Mouse (Mus musculus) liver, postnatal 0 days (tissue): ENCODE measurements around the gene Ptpn13. TPM values are rescaled to one million over a fixed set of nuclear protein-coding genes. Genes with fewer than 3 reads are reported as not detected.

Experiments used
- ATAC-seq: fragments of 200-750 bp; cut with Nextera tagmentation; 2 replicates; pipeline ENCODE4 v1.8.0; 2017; ENCODE audit warnings: mild to moderate bottlenecking, moderate library complexity
- DNase-seq: peaks from one replicate; pipeline ENCODE4 v3.0.0-alpha.2; 2016
- H3K27ac ChIP-seq: fragments of 300-500 bp; sonication (generic); 2 replicates; pipeline ENCODE4 v1.5.1; 2014; ENCODE audit warnings: antibody characterized with exemption, moderate library complexity, mild to moderate bottlenecking, low read depth
- H3K27me3 ChIP-seq: fragments of 300-500 bp; sonication (generic); 2 replicates; pipeline ENCODE4 v1.6.1; 2014; ENCODE audit warnings: low read length, control low read depth, mixed read lengths; ENCODE audit not compliant: insufficient read depth
- H3K36me3 ChIP-seq: fragments of 300-500 bp; sonication (generic); replicated peaks from 2 replicates; pipeline ENCODE4 v1.6.1; 2014; ENCODE audit warnings: mild to moderate bottlenecking, control low read depth, low read length, moderate library complexity, mixed read lengths; ENCODE audit not compliant: insufficient read depth
- H3K4me1 ChIP-seq: fragments of 300-500 bp; sonication (generic); 2 replicates; pipeline ENCODE4 v1.6.1; 2014; ENCODE audit warnings: antibody characterized with exemption, mild to moderate bottlenecking, control low read depth; ENCODE audit not compliant: insufficient read depth
- H3K4me2 ChIP-seq: fragments of 300-500 bp; sonication (generic); 2 replicates; pipeline ENCODE4 v1.6.1; 2014; ENCODE audit warnings: low read depth, mild to moderate bottlenecking, low read length, moderate library complexity, mixed read lengths
- H3K4me3 ChIP-seq: fragments of 300-500 bp; sonication (generic); 2 replicates; pipeline ENCODE4 v1.5.1; 2014; ENCODE audit warnings: low read depth, low read length
- H3K9ac ChIP-seq: fragments of 300-500 bp; sonication (generic); replicated peaks from 2 replicates; pipeline ENCODE4 v1.6.1; 2014; ENCODE audit warnings: mild to moderate bottlenecking, moderate library complexity
- H3K9me3 ChIP-seq: fragments of 300-500 bp; sonication (generic); 2 replicates; pipeline ENCODE4 v1.6.1; 2016; ENCODE audit warnings: mild to moderate bottlenecking, control low read depth, low read length, mixed read lengths
- CTCF ChIP-seq: sonication (generic); IDR thresholded peaks from 2 replicates; pipeline ENCODE4 v1.5.1; 2016; ENCODE audit warnings: antibody characterized with exemption, low read depth
- EP300 ChIP-seq: IDR thresholded peaks from 2 replicates; pipeline ENCODE4 v1.6.1; 2016; ENCODE audit warnings: antibody characterized with exemption, low read depth, mild to moderate bottlenecking
- WGBS: fragments of 180-500 bp; shearing (Covaris S2); extraction: QIAGEN DNeasy Blood & Tissue Kit; methylation state at CpG from one replicate; pipeline ENCODE4 v1.1.7; 2014; ENCODE audit not compliant: insufficient replicate concordance; 5-methylcytosine and 5-hydroxymethylcytosine counted together
- polyA plus RNA-seq: library from polyadenylated mRNA; unstranded; fragments of >200 nt; fragmentation: Nextera tagmentation; extraction: Ambion mirVana; gene quantifications from 2 replicates; pipeline ENCODE4 v1.2.1, GENCODE M21; 2015

The Ptpn13 gene
- polyA plus RNA-seq, 1 experiment from 2014 or later = 0.38 TPM

GRCm38 (mm10) chr5:103569446-103569845 lies 144.5 kb downstream of the Ptpn13 start:
- H3K36me3 ChIP-seq = no peaks in the 10 kb centered on the region
- no peak overlapping the region for H3K9ac ChIP-seq
- no peaks in the 10 kb centered on the region for H3K27me3 ChIP-seq
- H3K27ac ChIP-seq = no peak overlapping the region
- ATAC-seq (no peak), DNase-seq (no peak)
- 78% methylated on average over 9 of the region's 9 CpGs for WGBS
- TF ChIP-seq EP300 (no peak), CTCF (no peak)
- no peaks in the 10 kb centered on the region for H3K4me1 ChIP-seq
- no peaks in the 10 kb centered on the region for H3K9me3 ChIP-seq
- H3K4me3 ChIP-seq = no peak overlapping the region
- no peak overlapping the region for H3K4me2 ChIP-seq

- H3K36me3 ChIP-seq = no peaks in the 10 kb centered on the region
- H3K4me3 ChIP-seq = no peak overlapping the region
- DNase-seq = no peak
- no peaks in the 10 kb centered on the region for H3K27me3 ChIP-seq
- no peaks in the 10 kb centered on the region for H3K4me1 ChIP-seq
- TF ChIP-seq EP300 (no peak), CTCF (no peak)
- WGBS = 62% methylated on average over 11 of the region's 11 CpGs
- H3K4me2 ChIP-seq = no peak overlapping the region
- H3K9ac ChIP-seq = no peak overlapping the region
- no peak overlapping the region for H3K27ac ChIP-seq
- H3K9me3 ChIP-seq = no peaks in the 10 kb centered on the region
- no peak for ATAC-seq
Measured at GRCm38 (mm10) chr5:103579680-103580420, 154.9 kb downstream of the Ptpn13 start.

GRCm38 (mm10) chr5:103587219-103587618 lies 162.2 kb downstream of the Ptpn13 start:
- Histone ChIP-seq H3K9ac (no peak overlapping the region), H3K36me3 (no peaks in the 10 kb centered on the region), H3K4me3 (no peak overlapping the region), H3K4me2 (no peak overlapping the region), H3K27ac (no peak overlapping the region), H3K4me1 (no peaks in the 10 kb centered on the region), H3K9me3 (no peaks in the 10 kb centered on the region), H3K27me3 (no peaks in the 10 kb centered on the region)
- DNase-seq = no peak
- TF ChIP-seq EP300 = no peak
- TF ChIP-seq CTCF = peak; percentile 48
- 78% methylated on average over 7 of the region's 7 CpGs for WGBS
- no peak for ATAC-seq

GRCm38 (mm10) chr5:103591846-103592245 lies 166.9 kb downstream of the Ptpn13 start:
- WGBS = 78% methylated on average over 7 of the region's 7 CpGs
- H3K27ac ChIP-seq = no peak overlapping the region
- ATAC-seq (no peak), DNase-seq (no peak)
- no peaks in the 10 kb centered on the region for H3K36me3 ChIP-seq
- no peaks in the 10 kb centered on the region for H3K27me3 ChIP-seq
- no peak overlapping the region for H3K4me2 ChIP-seq
- H3K4me1 ChIP-seq = peaks cover 6% of the 10 kb centered on the region; the same call in 1 of the 2 replicates
- no peak overlapping the region for H3K9ac ChIP-seq
- H3K4me3 ChIP-seq = no peak overlapping the region
- no peaks in the 10 kb centered on the region for H3K9me3 ChIP-seq
- TF ChIP-seq EP300 = no peak

- Histone ChIP-seq H3K27me3 (no peaks in the 10 kb centered on the region), H3K36me3 (no peaks in the 10 kb centered on the region), H3K4me2 (no peak overlapping the region), H3K4me1 (peaks cover 6% of the 10 kb centered on the region; the same call in 1 of the 2 replicates), H3K9me3 (no peaks in the 10 kb centered on the region), H3K9ac (no peak overlapping the region), H3K27ac (no peak overlapping the region), H3K4me3 (no peak overlapping the region)
- TF ChIP-seq CTCF (no peak), EP300 (no peak)
- WGBS = 55% methylated on average over 8 of the region's 8 CpGs
- DNase-seq (no peak), ATAC-seq (peak; percentile 38; the same call in 1 of the 2 replicates)
Measured at GRCm38 (mm10) chr5:103592706-103593105, 167.7 kb downstream of the Ptpn13 start.

GRCm38 (mm10) chr5:103593575-103593974 lies 168.6 kb downstream of the Ptpn13 start:
- Histone ChIP-seq H3K9ac (no peak overlapping the region), H3K4me2 (no peak overlapping the region), H3K27me3 (no peaks in the 10 kb centered on the region), H3K4me3 (no peak overlapping the region), H3K36me3 (no peaks in the 10 kb centered on the region), H3K27ac (no peak overlapping the region), H3K9me3 (no peaks in the 10 kb centered on the region), H3K4me1 (peaks cover 6% of the 10 kb centered on the region; the same call in 1 of the 2 replicates)
- DNase-seq (no peak), ATAC-seq (no peak)
- 80% methylated on average over 9 of the region's 9 CpGs for WGBS
- TF ChIP-seq EP300 (no peak), CTCF (no peak)
